Mouse (Mus musculus): Measurements from ENCODE around the gene Olfr706.
"Not testable (repeated sequence)": the region's sequence is repeated elsewhere in the genome, so short reads cannot be mapped to it uniquely, and the experiment has no call there.

Gene Olfr706

GRCm38 (mm10) chr7:106888062-106888461, at the start of gene Olfr706:
Olfr706 (minus strand) TSS chr7:106888162.
- no peak for DNase-seq

GRCm38 (mm10) chr7:106932119-106932518, 44.2 kb upstream of the Olfr706 start, which contains the start of gene Olfr709-ps1:
Olfr709-ps1 (minus strand) TSS chr7:106932219.
- DNase-seq: no peak

GRCm38 (mm10) chr7:106920961-106921360, 33.0 kb upstream of the Olfr706 start:
- not testable (repeated sequence) for DNase-seq

- DNase-seq: no peak
Measured at GRCm38 (mm10) chr7:106907676-106908075, 19.7 kb upstream of the Olfr706 start, which contains the start of gene Olfr1532-ps1. Olfr1532-ps1 (plus strand) TSS chr7:106908001.

GRCm38 (mm10) chr7:106901141-106901540, 13.2 kb upstream of the Olfr706 start, which contains the start of gene Olfr707:
Olfr707 (minus strand) TSS chr7:106901241.
- not testable (repeated sequence) for DNase-seq

GRCm38 (mm10) chr7:106876791-106877190, 11.2 kb downstream of the Olfr706 start, which contains the start of gene Olfr705:
Olfr705 (minus strand) TSS chr7:106876891.
- DNase-seq: no peak

- DNase-seq: no peak
Measured at GRCm38 (mm10) chr7:106862885-106863284, 25.1 kb downstream of the Olfr706 start, which contains the start of gene Olfr704. Olfr704 (plus strand) TSS chr7:106863185.

GRCm38 (mm10) chr7:106843060-106843459, 44.9 kb downstream of the Olfr706 start, which contains the start of gene Olfr703:
Olfr703 (plus strand) TSS chr7:106843360.
- DNase-seq: no peak

GRCm38 (mm10) chr7:106833793-106834192, 54.2 kb downstream of the Olfr706 start, which contains the start of gene Olfr702:
Olfr702 (minus strand) TSS chr7:106833893.
- DNase-seq: no peak
